Mouse (Mus musculus): ENCODE data around the gene Dynlt1f. TPM values are rescaled to one million over a fixed set of nuclear protein-coding genes. Genes with fewer than 3 reads are reported as not detected.
"Not testable (repeated sequence)": the region's sequence is repeated elsewhere in the genome, so short reads cannot be mapped to it uniquely, and the experiment has no call there.

Dynlt1f gene
- total RNA-seq, 4 experiments from 2014 or later: 99.3 to 120 (median 106) TPM

GRCm38 (mm10) chr17:6621976-6622375, 33.7 kb downstream of the Dynlt1f start:
- not testable (repeated sequence) for DNase-seq

DNA sequence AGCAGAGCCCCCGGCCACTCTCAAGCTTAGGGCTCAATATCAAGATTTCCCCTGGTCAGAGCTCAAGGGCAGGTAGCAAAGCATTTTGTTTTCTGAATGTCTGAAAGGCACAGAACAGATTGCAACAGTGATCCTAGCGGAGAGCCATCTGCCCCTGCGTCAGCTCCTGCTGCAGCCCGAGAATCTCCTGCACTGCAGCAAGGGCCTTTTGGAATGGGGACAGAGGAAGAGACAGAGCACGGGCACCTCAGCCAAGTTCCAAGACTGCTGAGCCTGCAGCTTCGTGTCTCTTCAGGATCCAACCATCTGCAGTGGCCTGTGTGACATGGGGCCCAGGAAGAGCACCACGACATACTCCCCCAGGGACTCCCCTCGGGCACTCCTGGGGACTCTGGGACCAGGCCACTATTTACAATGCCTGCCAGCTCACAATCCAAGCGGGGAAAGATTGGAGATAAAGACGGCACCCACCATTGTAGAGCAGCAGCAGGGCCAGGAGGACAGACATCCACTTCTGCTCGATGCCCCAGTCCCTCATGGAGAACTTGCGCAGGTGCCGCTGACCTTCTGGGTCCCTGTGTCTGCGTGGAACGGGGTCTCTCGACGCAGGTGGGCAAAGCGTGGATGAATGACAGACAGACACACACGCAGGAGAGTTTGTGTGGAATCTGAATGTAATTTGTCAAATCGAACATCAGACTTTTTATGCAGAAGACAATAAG, 34.8 kb downstream of the Dynlt1f start:
- not testable (repeated sequence) for DNase-seq

- not testable (repeated sequence) for DNase-seq
Observed at GRCm38 (mm10) chr17:6620035-6620434, 35.7 kb downstream of the Dynlt1f start.

DNA sequence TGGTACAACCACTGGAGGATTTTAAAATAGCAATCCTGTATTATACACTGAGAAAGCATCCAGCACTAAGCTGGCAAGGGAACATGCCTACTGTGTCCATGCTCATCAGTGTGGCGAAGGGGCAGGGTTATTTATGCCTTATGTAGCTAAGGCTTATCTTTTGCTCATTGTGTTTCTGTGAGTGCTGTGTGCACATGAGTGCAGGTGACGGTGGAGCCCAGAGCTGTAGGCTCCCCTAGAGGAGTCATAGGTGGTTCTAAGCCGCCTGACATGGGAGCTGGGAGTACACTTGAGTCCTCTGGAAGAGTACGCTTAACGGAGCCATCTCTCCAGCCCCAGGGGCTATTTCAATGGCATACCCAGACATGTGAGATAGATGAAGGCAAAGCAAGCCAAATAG, 36.4 kb downstream of the Dynlt1f start:
- DNase-seq: not testable (repeated sequence)

DNA sequence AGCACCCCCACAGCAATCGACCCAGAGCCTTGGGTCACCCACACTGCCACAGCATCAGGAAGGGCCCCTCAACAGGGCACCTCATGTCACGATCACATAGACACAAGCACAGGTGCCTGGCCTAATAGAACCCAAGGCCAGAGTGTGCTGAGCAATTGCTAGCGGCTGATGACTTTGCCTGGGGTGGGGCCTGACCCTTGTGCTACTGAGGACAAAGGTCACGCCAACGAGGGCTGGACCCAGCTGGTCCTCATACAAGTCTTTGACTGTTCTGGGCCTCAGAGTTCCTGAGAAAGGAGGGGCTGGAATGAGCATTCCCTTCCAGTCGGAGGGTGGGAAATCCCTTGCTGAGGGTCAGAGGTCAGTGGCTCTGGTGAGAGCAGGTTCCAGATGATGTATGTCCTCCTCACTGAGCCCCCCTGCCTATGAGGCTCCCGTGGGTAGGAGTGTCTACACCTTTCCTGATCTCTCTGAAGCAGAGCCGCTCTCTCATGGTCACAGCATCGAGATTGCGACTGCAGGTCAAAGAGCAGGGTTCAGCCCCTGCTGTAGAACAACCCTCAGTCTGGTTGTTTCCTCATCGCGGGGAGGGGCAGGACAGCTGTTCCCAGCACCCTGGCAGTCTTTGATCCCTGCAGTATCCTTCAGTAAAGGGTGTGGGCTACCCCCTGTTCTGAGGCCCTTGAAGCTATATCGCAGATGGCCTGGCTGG, 37.9 kb downstream of the Dynlt1f start:
- DNase-seq: not testable (repeated sequence)

DNA sequence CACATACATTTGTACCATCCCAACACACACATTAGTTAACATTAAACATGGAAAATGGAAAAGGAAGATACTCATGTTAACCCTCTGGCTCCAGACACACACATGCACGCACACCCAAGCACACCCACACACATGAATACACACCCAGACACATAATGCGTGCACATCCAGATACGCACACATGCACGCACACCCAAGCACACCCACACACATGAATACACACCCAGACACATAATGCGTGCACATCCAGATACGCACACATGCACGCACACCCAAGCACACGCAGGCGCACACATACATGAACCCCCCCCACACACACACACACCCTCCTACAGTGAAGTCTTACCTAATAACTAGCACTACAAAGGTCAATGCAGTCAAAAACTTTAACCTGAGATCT, 39.0 kb downstream of the Dynlt1f start:
- DNase-seq: not testable (repeated sequence)

DNA sequence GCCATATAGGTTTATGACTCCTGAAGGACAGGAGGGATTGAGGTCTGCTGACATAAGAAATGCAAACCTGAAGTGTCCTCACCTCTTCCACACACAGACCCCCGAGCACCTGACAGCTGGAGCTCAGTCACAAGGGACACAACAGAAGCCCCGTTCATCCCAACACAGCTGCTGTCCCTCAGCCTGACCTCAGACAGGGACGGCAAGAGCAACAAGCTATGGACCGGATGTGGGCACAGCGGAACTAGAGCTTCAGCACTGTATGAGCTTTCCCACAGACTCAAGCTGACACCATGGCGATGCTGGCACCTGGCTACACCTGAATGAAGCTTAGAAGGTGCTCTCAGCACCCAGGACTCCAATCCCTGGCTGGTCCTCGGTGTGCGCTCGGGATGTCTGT, 41.4 kb downstream of the Dynlt1f start:
- not testable (repeated sequence) for DNase-seq

DNA sequence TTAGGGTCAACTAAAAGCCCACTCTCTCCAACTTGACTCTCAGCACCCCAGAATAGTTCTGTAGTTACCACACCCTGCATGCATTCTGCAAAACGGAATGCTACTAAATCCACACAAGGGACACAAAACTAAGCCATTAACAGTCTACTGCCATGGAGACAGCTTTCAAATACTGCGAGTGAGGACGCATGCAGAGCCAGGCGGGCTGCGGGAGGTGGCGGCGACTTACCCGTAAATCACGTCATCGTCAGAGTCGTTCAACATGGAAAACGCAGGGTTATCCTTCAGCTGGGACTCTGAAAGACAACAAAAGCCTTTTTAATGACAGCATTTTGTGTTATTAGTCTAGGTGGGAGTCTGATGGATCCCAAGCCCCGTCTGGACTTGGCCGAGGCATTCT, 42.2 kb downstream of the Dynlt1f start:
- DNase-seq: not testable (repeated sequence)

DNA sequence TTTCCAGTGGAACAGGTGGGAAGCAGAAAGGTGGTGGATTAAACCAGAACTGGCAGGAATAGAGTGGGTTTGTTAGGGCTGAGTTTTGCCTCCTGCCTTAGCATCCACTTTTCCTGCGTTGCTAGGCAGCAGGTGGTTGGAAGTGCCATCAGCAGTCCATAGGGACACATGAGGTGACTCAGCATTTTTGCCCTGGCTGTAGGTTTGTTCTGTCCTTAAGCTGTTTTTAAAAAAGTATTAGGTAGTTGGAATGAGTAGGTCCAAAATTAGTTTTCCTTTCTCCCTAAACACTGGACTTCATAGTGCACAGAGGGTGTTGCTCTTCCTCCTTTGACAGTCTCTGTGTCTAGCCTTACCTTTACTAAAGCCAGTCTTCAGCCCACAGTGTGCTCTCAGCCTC, 50.4 kb downstream of the Dynlt1f start:
- not testable (repeated sequence) for DNase-seq

DNA sequence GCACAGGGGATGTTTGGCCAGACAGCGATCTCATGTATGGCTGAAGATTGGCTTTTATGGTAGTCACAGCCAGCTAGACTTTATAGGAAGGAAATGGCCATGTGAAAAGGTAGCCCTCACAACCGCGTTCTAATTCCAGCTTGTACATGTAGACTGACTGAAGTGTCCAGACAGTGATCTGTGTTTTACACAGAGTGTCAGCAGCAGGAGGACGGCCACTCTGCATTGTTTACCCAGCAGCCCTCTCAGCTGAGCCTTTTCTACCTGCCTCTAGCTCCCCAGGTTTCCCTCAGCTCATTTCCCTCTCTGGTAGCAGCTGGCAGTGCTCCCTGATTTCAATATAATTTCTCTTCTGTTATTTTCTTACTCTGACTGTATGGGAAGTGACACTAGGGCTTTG, 53.5 kb downstream of the Dynlt1f start:
- not testable (repeated sequence) for DNase-seq

DNA sequence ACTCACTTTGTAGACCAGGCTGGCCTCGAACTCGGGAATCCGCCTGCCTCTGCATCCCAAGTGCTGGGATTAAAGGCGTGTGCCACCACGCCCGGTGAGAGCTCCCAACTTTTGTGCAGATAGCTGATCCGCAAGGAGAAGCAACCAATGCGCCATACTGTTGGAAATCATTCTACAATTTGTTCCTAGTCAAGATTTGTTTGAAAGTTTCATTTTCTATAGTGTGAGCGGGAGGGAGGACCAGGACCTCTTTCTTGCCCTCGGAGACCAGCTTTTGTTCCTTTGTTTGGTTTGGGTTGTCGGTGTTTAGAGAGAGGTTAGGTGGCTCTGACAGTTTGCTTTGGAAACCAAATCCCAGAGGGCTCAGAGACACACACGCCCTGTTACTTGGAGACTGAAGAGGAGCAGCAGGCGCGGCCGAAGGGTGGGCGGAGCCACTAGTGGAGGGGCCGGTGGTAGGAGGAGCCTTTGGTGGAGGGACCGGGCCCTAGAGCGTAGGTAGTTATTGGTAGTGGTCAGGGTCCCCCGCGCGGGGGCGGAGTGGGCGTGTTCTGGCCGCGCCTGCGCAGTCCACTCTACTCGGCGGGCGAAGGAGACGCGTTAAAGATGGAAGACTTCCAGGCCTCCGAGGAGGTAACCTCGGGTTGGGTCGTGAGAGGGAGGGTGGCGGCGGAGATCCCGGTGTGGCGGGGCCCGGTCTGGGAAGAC, 54.3 kb downstream of the Dynlt1f start, which contains the start of gene Dynlt1c:
TSS of gene Dynlt1c (plus strand) at position 468 of the 708 bp plus-strand sequence.
- DNase-seq: peak; percentile 82

DNA sequence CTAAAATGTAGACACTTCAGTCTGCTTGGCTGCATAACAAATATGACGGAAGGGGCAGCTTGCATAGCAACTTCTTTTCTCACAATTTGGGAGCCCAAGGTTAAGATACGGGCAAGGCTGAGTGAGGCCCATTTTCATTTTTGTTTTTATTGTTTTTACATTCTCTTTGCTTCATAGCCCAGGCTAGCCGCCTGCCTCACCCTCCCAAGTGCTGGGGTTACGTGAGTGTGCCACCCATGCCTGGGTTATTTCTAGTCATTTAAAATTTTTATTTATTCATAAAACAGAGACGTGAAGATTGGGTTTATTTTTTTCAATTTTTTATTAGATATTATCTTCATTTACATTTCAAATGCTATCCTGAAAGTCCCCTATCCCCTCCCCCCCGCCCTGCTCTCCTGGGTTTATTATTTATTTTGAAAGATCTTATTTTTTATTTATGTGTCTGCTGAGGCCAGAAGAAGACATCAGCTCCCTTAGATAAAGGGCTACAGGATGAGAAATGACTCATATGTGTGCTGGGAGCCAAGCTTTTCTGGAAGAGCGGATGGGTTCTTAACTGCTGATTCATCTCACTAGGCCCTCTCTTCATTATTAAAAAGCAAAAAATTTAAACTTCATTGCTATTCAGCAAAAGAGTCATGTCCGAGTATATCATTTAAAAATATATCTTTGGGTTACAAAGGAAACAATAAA, 55.3 kb downstream of the Dynlt1f start:
- DNase-seq: peak; percentile 54

DNA sequence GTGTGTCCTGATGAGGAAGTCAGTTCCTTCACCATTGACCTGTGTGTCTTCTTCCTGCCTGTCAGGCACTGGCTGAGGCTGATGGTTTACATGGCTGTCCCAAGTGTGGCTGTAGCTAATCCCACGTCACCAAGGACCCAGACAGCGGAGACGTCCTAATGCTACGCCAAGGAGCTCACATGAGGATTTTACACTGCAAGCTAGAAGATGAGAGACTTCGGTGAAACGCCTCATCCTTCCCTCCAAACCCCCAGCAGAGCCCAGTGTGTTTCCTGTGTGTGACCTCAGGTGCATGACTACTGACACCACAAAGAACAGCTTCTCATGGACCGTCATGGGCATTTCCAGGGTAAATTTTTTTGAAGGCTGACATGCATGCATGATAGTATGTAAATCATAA, 57.3 kb downstream of the Dynlt1f start:
- DNase-seq: not testable (repeated sequence)

Other genes with a start within 250 kb of the Dynlt1f start
- 100 to 1,000 TPM in 3 of 4 experiments, 10 to 100 TPM in 1; 90.2 to 122 (median 107) TPM for gene Dynlt1b, start 225.8 kb downstream of the Dynlt1f start, total RNA-seq (2022)
- 10 to 100 TPM in 3 of 4 experiments, 1 to 10 TPM in 1; 5.6 to 23.8 (median 12.6) TPM for gene Dynlt1c, start 54.2 kb downstream of the Dynlt1f start, total RNA-seq (2022)
- gene Sytl3, start 3.2 kb upstream of the Dynlt1f start, total RNA-seq (2022): 1 to 10 TPM in 1 of 4 experiments, under 1 TPM in 3; 0.31 to 1.2 (median 0.66) TPM
- 10 to 100 TPM; 18.8 to 34.8 (median 23.9) TPM for gene Ezr, start 126.9 kb upstream of the Dynlt1f start, total RNA-seq (2022)

Measured in adrenal gland, adult 8-10 months (tissue).